Mouse (Mus musculus) myocyte (in vitro differentiated cells): Measurements from ENCODE around the gene Ino80d. TPM values are rescaled to one million over a fixed set of nuclear protein-coding genes. Genes with fewer than 3 reads are reported as not detected.

Experiments used
- H3K27me3 ChIP-seq: one replicate; pipeline ENCODE4 v1.6.1; 2011; ENCODE audit not compliant: control insufficient read depth, insufficient read depth, insufficient read length
- H3K36me3 ChIP-seq: one replicate; pipeline ENCODE4 v1.6.1; 2011; ENCODE audit not compliant: control insufficient read depth, insufficient read depth
- H3K4me2 ChIP-seq: one replicate; pipeline ENCODE4 v1.6.1; 2011; ENCODE audit warnings: low read depth, control low read depth
- H3K4me3 ChIP-seq: one replicate; pipeline ENCODE4 v1.5.1; 2011; ENCODE audit warnings: mild to moderate bottlenecking, control low read depth, moderate library complexity
- H3K79me2 ChIP-seq: one replicate; pipeline ENCODE4 v1.6.1; 2011; ENCODE audit not compliant: control insufficient read depth, insufficient read depth
- H3ac ChIP-seq: one replicate; pipeline ENCODE4 v1.6.1; 2011; ENCODE audit not compliant: control insufficient read depth, insufficient read length
- CEBPB ChIP-seq: IDR thresholded peaks from 2 replicates; pipeline ENCODE4 v1.6.1; 2011; ENCODE audit warnings: mild to moderate bottlenecking, moderate library complexity; ENCODE audit not compliant: poor library complexity, insufficient read depth, severe bottlenecking
- E2F4 ChIP-seq: IDR thresholded peaks from one replicate; pipeline ENCODE4 v1.6.1; 2011; ENCODE audit warnings: mild to moderate bottlenecking, control low read depth, moderate library complexity; ENCODE audit not compliant: insufficient read depth
- MAX ChIP-seq: IDR thresholded peaks from one replicate; pipeline ENCODE4 v1.6.1; 2011; ENCODE audit warnings: low read depth, mild to moderate bottlenecking, control low read depth
- MYOD1 ChIP-seq, 3 experiments: IDR thresholded peaks; one replicate each; pipeline ENCODE4 v1.6.1; 2011; ENCODE audit warnings: control low read depth in 2 of 3, low read depth in 2 of 3, mild to moderate bottlenecking in 2 of 3, moderate library complexity in 1 of 3; ENCODE audit not compliant: insufficient read length in 2 of 3, control insufficient read depth in 1 of 3
- MYOG ChIP-seq, 3 experiments: IDR thresholded peaks; one replicate each; pipeline ENCODE4 v1.6.1; 2011; ENCODE audit warnings: control low read depth in 2 of 3, low read depth in 2 of 3, mild to moderate bottlenecking in 2 of 3; ENCODE audit not compliant: insufficient read length in 2 of 3, control insufficient read depth in 1 of 3, insufficient read depth in 1 of 3
- POLR2A ChIP-seq: IDR thresholded peaks from one replicate; pipeline ENCODE4 v1.6.1; 2011; ENCODE audit warnings: low read depth, mild to moderate bottlenecking, control low read depth, moderate library complexity; ENCODE audit not compliant: insufficient read length
- POLR2AphosphoS2 ChIP-seq: IDR thresholded peaks from one replicate; pipeline ENCODE4 v1.6.1; 2011; ENCODE audit warnings: low read depth, control low read depth; ENCODE audit not compliant: insufficient read length
- REST ChIP-seq: IDR thresholded peaks from one replicate; pipeline ENCODE4 v1.6.1; 2011; ENCODE audit warnings: mild to moderate bottlenecking, control low read depth, moderate library complexity; ENCODE audit not compliant: insufficient read depth, insufficient read length
- SRF ChIP-seq: IDR thresholded peaks from one replicate; pipeline ENCODE4 v1.6.1; 2011; ENCODE audit warnings: low read depth; ENCODE audit not compliant: control insufficient read depth, insufficient read length
- TCF12 ChIP-seq: IDR thresholded peaks from one replicate; pipeline ENCODE4 v1.6.1; 2011; ENCODE audit warnings: mild to moderate bottlenecking, control low read depth; ENCODE audit not compliant: poor library complexity, insufficient read depth, severe bottlenecking
- TCF3 ChIP-seq: IDR thresholded peaks from one replicate; pipeline ENCODE4 v1.6.1; 2011; ENCODE audit warnings: low read depth, control low read depth; ENCODE audit not compliant: insufficient read length
- USF1 ChIP-seq: IDR thresholded peaks from one replicate; pipeline ENCODE4 v1.6.1; 2011; ENCODE audit warnings: low read depth, mild to moderate bottlenecking, control low read depth, moderate library complexity
- polyA plus RNA-seq: library from polyadenylated mRNA; unstranded; fragments of >200 nt; fragmentation: generic; extraction: Trizol; gene quantifications from one replicate; pipeline ENCODE4 v1.2.1, GENCODE M21; 2012; ENCODE audit warnings: missing spikeins

Ino80d gene
- polyA plus RNA-seq, 1 experiment, result 1.7 TPM

DNA sequence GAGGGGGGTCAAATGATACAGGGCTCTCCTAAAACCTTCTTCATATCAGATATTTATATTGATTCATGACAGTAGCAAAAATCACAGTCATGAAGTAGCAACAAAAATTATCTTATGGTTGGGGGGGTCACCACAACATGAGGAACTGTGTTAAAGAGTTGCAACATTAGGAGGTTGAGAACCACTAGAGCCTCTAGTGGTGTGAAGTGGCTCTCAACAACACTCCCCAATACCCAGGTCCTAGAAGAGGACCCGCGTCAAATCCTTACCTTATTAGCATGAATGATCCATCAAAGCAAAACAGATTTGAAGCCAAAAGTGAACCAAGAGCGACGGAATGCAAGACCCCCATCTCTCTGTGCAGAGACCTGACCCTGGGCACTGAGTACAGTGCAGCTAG, 161.4 kb downstream of the Ino80d start:
- TF ChIP-seq USF1 (no peak), E2F4 (no peak), MAX (no peak), MYOG (IDR thresholded peaks at IDR 0.05; ENCODE audit: control insufficient read depth in 1 of 3, insufficient read depth in 1 of 3, insufficient read length in 2 of 3, low read depth in 2 of 3) (no peak), CEBPB (no peak), REST (no peak), POLR2AphosphoS2 (no peak), TCF3 (no peak), MYOD1 (IDR thresholded peaks at IDR 0.05; ENCODE audit: control insufficient read depth in 1 of 3, insufficient read length in 2 of 3, low read depth in 2 of 3) (no peak), POLR2A (no peak), SRF (no peak), TCF12 (no peak)

DNA sequence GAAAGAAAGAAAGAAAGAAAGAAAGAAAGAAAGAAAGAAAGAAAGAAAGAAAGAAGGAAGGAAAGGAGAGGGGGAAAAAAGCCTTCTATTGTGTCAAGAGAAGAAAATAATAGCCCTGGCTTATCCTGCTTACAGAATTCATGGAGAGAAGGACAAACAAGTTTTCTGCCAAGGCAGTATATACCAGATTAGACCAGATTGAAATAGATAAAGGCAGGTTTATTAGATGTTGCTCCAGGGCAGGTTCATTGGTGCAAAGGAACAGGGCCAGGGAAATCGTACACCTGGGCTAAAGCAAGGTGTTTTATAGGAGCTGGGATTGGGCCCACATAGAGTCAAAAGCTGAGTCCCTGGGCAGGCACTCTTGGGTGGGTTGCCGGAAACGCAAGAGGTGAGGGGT, 162.1 kb downstream of the Ino80d start:
- TF ChIP-seq TCF3, result no peak
- no peak for TF ChIP-seq TCF12
- TF ChIP-seq E2F4, result no peak
- Histone ChIP-seq H3K79me2 (no peaks in the 10 kb centered on the region), H3K4me3 (no peak overlapping the region), H3K4me2 (no peak overlapping the region), H3K36me3 (no peaks in the 10 kb centered on the region), H3ac (no peak overlapping the region), H3K27me3 (peaks cover 27% of the 10 kb centered on the region)

More for the DNA sequence above, 161.4 kb downstream of the Ino80d start:
- Histone ChIP-seq H3K79me2 (no peaks in the 10 kb centered on the region), H3ac (no peak overlapping the region), H3K27me3 (peaks cover 20% of the 10 kb centered on the region), H3K4me3 (no peak overlapping the region), H3K36me3 (no peaks in the 10 kb centered on the region), H3K4me2 (no peak overlapping the region)

DNA sequence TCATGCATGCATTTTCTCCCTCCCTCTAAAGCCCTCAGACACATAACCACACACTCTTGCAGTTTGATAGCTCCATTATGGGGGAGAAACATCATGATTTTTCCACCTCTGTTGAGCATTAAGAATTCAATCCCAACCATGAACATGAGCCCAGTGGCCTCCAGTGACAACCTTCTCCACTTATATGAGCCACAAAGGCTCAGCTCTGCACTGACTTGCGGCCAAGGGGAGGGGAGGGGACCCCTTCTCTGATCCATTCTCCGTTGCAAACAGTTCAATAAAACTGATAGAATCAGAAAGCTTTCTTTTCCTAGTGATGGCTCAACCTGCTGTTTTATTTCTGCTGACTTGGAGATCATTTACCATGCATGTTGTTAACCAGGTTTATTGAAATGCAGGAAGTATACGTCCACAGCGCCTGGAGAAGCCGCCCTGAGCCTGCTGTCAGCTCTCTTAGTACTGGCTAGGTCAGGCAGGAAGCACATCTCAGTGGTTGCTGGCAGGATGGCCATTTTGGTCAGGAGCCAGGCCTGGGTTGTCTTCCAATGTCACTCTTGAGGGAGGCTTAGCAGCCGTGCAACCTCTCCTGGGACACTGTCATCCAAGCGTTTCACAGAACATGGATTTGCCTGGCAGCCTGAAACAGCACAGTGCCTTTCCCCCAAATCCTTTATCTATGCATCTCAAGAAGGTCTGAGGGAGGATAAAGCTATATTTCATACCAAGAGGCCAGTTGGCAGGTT, 163.2 kb downstream of the Ino80d start:
- Histone ChIP-seq H3K27me3 (peaks cover 26% of the 10 kb centered on the region), H3ac (no peak overlapping the region), H3K4me2 (no peak overlapping the region), H3K79me2 (no peaks in the 10 kb centered on the region), H3K36me3 (no peaks in the 10 kb centered on the region), H3K4me3 (no peak overlapping the region)
- TF ChIP-seq REST (no peak), MYOD1 (IDR thresholded peaks at IDR 0.05; ENCODE audit: control insufficient read depth in 1 of 3, insufficient read length in 2 of 3, low read depth in 2 of 3) (no peak), USF1 (no peak), TCF12 (no peak), SRF (no peak), TCF3 (no peak), CEBPB (no peak), POLR2A (no peak)

DNA sequence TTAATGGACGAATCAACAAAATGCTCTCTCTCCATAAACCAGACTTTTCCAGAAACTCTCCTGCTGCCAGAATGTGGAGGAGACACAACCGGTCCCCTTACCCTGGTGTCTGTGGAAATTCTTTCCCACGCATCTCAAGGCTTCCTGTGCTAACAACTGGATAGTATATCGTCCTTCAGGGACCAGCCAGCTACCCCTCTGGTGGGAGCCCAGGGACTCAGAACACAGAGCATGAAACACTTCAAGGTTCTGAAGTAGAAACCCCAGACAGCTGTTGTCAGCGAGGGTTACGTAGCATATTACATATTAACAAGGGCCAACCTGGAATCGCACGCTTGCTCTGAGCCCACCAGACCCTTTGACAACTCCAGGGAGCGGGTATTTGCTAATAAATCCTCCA, 163.9 kb downstream of the Ino80d start:
- no peak overlapping the region for H3ac ChIP-seq
- H3K79me2 ChIP-seq, result no peaks in the 10 kb centered on the region
- no peak overlapping the region for H3K4me3 ChIP-seq
- TF ChIP-seq POLR2A (no peak), CEBPB (no peak), E2F4 (no peak), TCF12 (no peak), SRF (no peak), MYOD1 (IDR thresholded peaks at IDR 0.05; ENCODE audit: control insufficient read depth in 1 of 3, insufficient read length in 2 of 3, low read depth in 2 of 3) (no peak), TCF3 (no peak), REST (no peak), MAX (no peak), POLR2AphosphoS2 (no peak), MYOG (IDR thresholded peaks at IDR 0.05; ENCODE audit: control insufficient read depth in 1 of 3, insufficient read depth in 1 of 3, insufficient read length in 2 of 3, low read depth in 2 of 3) (no peak), USF1 (no peak)
- no peak overlapping the region for H3K4me2 ChIP-seq
- H3K27me3 ChIP-seq, result peaks cover 19% of the 10 kb centered on the region
- no peaks in the 10 kb centered on the region for H3K36me3 ChIP-seq

DNA sequence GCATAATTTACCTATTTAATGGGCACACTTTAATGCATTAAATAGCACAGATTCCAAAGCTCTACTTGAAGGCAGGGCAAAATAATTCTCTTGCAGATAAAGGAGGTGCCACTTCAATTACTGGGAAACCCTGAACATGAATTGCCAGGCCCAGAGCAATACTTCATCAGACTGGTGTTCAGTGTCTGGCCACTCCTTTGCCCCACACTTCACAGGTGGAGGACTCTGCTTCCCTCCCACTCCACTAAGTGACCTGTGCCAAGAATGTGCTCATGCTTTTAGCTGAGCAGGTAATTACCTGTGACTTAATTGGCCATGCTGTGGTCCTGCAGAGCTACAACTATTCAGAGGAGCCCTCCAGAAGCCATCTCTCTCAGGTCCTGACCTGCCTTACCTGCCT, 166.7 kb downstream of the Ino80d start:
- Histone ChIP-seq H3K36me3 (no peaks in the 10 kb centered on the region), H3K27me3 (peaks cover 13% of the 10 kb centered on the region), H3ac (no peak overlapping the region), H3K4me2 (no peak overlapping the region), H3K79me2 (no peaks in the 10 kb centered on the region), H3K4me3 (no peak overlapping the region)
- no peak for TF ChIP-seq E2F4
- TF ChIP-seq REST, result no peak
- no peak for TF ChIP-seq TCF12
- no peak for TF ChIP-seq MAX
